ENCODE assay signal across 8 mouse cellular contexts in the genomic region with DNA sequence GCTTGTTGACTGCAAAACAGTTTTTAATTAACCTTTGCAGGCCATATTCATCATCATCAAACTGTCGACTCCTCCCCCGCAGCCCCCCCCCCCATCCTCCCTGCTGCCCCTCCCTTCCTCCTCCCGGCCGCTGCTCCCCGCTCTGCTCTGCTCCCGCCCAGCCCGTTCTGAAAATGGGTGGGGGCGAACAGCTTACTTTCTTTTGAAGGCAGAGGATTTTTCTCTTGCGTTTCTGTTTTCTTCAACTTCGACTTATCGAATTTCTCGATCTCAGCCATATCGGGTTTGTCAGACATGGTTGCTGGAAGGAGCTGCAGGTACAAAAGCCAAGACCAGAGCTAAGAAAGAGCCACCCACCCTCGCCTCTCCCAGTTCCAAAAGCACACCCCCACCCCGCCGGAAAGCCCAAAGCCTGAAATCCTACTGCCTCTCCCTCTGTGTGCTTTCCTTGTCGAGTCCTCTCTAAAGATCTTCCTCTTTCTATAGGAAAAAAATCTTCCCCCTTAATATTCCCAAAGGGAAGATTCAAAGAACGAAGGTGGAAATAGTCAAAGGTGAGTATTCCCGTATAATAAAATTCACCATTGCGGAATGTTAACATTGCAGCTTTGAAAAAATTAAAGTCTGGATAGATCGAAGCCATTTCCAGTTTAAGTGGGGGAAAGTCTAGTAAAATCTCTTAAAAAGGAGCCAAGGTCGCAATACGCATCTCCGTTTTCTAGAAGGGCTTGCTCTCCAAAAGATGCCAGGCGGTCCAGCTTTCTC. TPM values are rescaled to one million over a fixed set of nuclear protein-coding genes. Genes with fewer than 3 reads are reported as not detected.
DNase-seq lines count a peak whose midpoint lies in the region; ATAC-seq lines count a peak whose summit lies in the region.

No protein-coding gene starts in this region.

- H3K4me3 ChIP-seq in heart, embryonic 15.5 days: peak overlapping the region; percentile 62
- H3K4me3 ChIP-seq in limb, embryonic 13.5 days: peak overlapping the region; percentile 55

- no peak for ATAC-seq in heart, embryonic 15.5 days (replicated peaks; ENCODE audit: insufficient number of reproducible peaks, insufficient read depth, low FRiP score, low read depth)
- ATAC-seq in limb, embryonic 13.5 days (ENCODE audit: low FRiP score, low read depth): no peak

- H3K9ac ChIP-seq in heart, embryonic 15.5 days: peak overlapping the region; percentile 72
- H3K9ac ChIP-seq in limb, embryonic 13.5 days: peak overlapping the region; percentile 79

- H3K9me3 ChIP-seq in heart, embryonic 15.5 days (replicated peaks): no peaks in the 10 kb centered on the region
- H3K9me3 ChIP-seq in limb, embryonic 13.5 days: no peaks in the 10 kb centered on the region

- peaks cover 2% of the 10 kb centered on the region for H3K4me1 ChIP-seq in heart, embryonic 15.5 days (replicated peaks)
- H3K4me1 ChIP-seq in limb, embryonic 13.5 days: peaks cover 3% of the 10 kb centered on the region; the same call in 1 of the 2 replicates

- 0 out of 2 replicates have a peak, but pooled peaks cover 3% of the 10 kb centered on the region for H3K36me3 ChIP-seq in heart, embryonic 15.5 days
- H3K36me3 ChIP-seq in limb, embryonic 13.5 days: no peaks in the 10 kb centered on the region

- no peaks in the 10 kb centered on the region for H3K27me3 ChIP-seq in heart, embryonic 15.5 days
- H3K27me3 ChIP-seq in limb, embryonic 13.5 days: peaks cover 45% of the 10 kb centered on the region

- WGBS in heart, embryonic 15.5 days: 12% methylated on average over 25 of the region's 25 CpGs
- WGBS in limb, embryonic 13.5 days: 15% methylated on average over 24 of the region's 25 CpGs

- peak overlapping the region; percentile 91 for H3K27ac ChIP-seq in heart, embryonic 15.5 days
- peak overlapping the region; percentile 81 for H3K27ac ChIP-seq in limb, embryonic 13.5 days

- peak overlapping the region; percentile 61 for H3K4me2 ChIP-seq in heart, embryonic 15.5 days
- H3K4me2 ChIP-seq in limb, embryonic 13.5 days (replicated peaks): peak overlapping the region; percentile 60

- DNase-seq in adrenal gland, postnatal 10 days: peak; percentile 33
- DNase-seq in adrenal gland, postnatal 4 days (ENCODE audit: low spot score in 2 of 2): no peak
- DNase-seq in spleen, postnatal 36 days (ENCODE audit: low spot score in 2 of 2): peak; percentile 46 to 61
- DNase-seq in spleen, adult 12 weeks (ENCODE audit: low spot score): no peak
- peak; percentile 73 for DNase-seq in naive thymus-derived CD4-positive, alpha-beta T cell, adult 2 months (ENCODE audit: low read depth)
- no peak for DNase-seq in layer of hippocampus, adult 11-12 months (ENCODE audit: low spot score)

RNA-seq across cellular contexts. Expression of a gene that starts 1.2 kb away (rescaled TPM):
- 100 to 1,000 TPM; 687 to 755 TPM for total RNA-seq in adrenal gland, postnatal 10 days (2021)
- 100 to 1,000 TPM; 645 to 701 TPM for total RNA-seq in adrenal gland, postnatal 4 days (2021)
- polyA plus RNA-seq in heart, embryonic 15.5 days (2015; fragmentation: Nextera tagmentation; extraction: Ambion mirVana): 2,285 and 2,968 TPM in 2 replicates
- 2,298 and 2,371 TPM in 2 replicates for polyA plus RNA-seq in limb, embryonic 13.5 days (2015; fragmentation: Nextera tagmentation; extraction: Ambion mirVana)

RNA-seq across cellular contexts. Expression of a gene that starts 56.2 kb away (rescaled TPM):
- total RNA-seq in adrenal gland, postnatal 10 days (2021): 1 to 10 TPM; 1.4 to 1.5 TPM
- total RNA-seq in adrenal gland, postnatal 4 days (2021): 1 to 10 TPM; 1.7 to 1.8 TPM
- polyA plus RNA-seq in heart, embryonic 15.5 days (2015; fragmentation: Nextera tagmentation; extraction: Ambion mirVana): 0.26 and 0.37 TPM in 2 replicates
- polyA plus RNA-seq in limb, embryonic 13.5 days (2015; fragmentation: Nextera tagmentation; extraction: Ambion mirVana): 0.14 and 0.46 TPM in 2 replicates

Comparison
In these comparisons a context has a peak if more than half of its experiments do, and no peak if none do; other contexts are left out.
1. DNase-seq: peak in adrenal gland, postnatal 10 days (single experiment), spleen, postnatal 36 days (2 of 2) and naive thymus-derived CD4-positive, alpha-beta T cell, adult 2 months (single experiment); none in adrenal gland, postnatal 4 days (0 of 2), spleen, adult 12 weeks (single experiment) and layer of hippocampus, adult 11-12 months (single experiment).